Mouse (Mus musculus) forebrain, embryonic 15.5 days (tissue): ENCODE data around the gene Gpr155. TPM values are rescaled to one million over a fixed set of nuclear protein-coding genes. Genes with fewer than 3 reads are reported as not detected.
A peak's percentile ranks its signal among the peaks of the same experiment; 100 is the strongest.

Experiments used
- ATAC-seq: fragments of 200-750 bp; cut with Nextera tagmentation; replicated peaks from 2 replicates; pipeline ENCODE4 v1.8.0; 2017; ENCODE audit warnings: mild to moderate bottlenecking, moderate TSS enrichment, moderate library complexity
- H3K27ac ChIP-seq: fragments of 300-500 bp; sonication (generic); replicated peaks from 2 replicates; pipeline ENCODE4 v1.5.1; 2015; ENCODE audit warnings: mild to moderate bottlenecking, inconsistent platforms
- H3K27me3 ChIP-seq: fragments of 300-500 bp; sonication (generic); 2 replicates; pipeline ENCODE4 v1.6.1; 2015; ENCODE audit warnings: inconsistent platforms
- H3K36me3 ChIP-seq: fragments of 300-500 bp; sonication (generic); 2 replicates; pipeline ENCODE4 v1.6.1; 2015; ENCODE audit warnings: mild to moderate bottlenecking, inconsistent platforms
- H3K4me1 ChIP-seq: fragments of 300-500 bp; sonication (generic); 2 replicates; pipeline ENCODE4 v1.6.1; 2015; ENCODE audit warnings: inconsistent platforms
- H3K4me2 ChIP-seq: fragments of 300-500 bp; sonication (generic); replicated peaks from 2 replicates; pipeline ENCODE4 v1.6.1; 2015; ENCODE audit warnings: mild to moderate bottlenecking, inconsistent platforms
- H3K4me3 ChIP-seq: fragments of 300-500 bp; sonication (generic); 2 replicates; pipeline ENCODE4 v1.5.1; 2015; ENCODE audit warnings: mild to moderate bottlenecking, inconsistent platforms
- H3K9ac ChIP-seq: fragments of 300-500 bp; sonication (generic); replicated peaks from 2 replicates; pipeline ENCODE4 v1.6.1; 2015; ENCODE audit warnings: mild to moderate bottlenecking, inconsistent platforms
- H3K9me3 ChIP-seq: fragments of 300-500 bp; sonication (generic); 2 replicates; pipeline ENCODE4 v1.6.1; 2016; ENCODE audit warnings: inconsistent platforms
- WGBS: fragments of 180-500 bp; shearing (Covaris S2); methylation state at CpG from one replicate; pipeline ENCODE4 v1.1.7; 2015; ENCODE audit warnings: mixed read lengths; 5-methylcytosine and 5-hydroxymethylcytosine counted together
- polyA plus RNA-seq: library from polyadenylated mRNA; unstranded; fragments of >200 nt; fragmentation: Nextera tagmentation; extraction: Ambion mirVana; gene quantifications from 2 replicates; pipeline ENCODE4 v1.2.1, GENCODE M21; 2015

The Gpr155 gene
- polyA plus RNA-seq, 1 experiment from 2014 or later = 11.2 TPM

GRCm38 (mm10) chr2:73347766-73348165 lies 38.6 kb downstream of the Gpr155 start:
- H3K27ac ChIP-seq = no peak overlapping the region
- ATAC-seq = no peak
- no peaks in the 10 kb centered on the region for H3K9me3 ChIP-seq
- 44% methylated on average over 9 of the region's 9 CpGs for WGBS
- H3K4me2 ChIP-seq = no peak overlapping the region
- no peak overlapping the region for H3K9ac ChIP-seq
- no peaks in the 10 kb centered on the region for H3K27me3 ChIP-seq
- H3K36me3 ChIP-seq = no peaks in the 10 kb centered on the region
- no peak overlapping the region for H3K4me3 ChIP-seq
- peaks cover 34% of the 10 kb centered on the region for H3K4me1 ChIP-seq

DNA sequence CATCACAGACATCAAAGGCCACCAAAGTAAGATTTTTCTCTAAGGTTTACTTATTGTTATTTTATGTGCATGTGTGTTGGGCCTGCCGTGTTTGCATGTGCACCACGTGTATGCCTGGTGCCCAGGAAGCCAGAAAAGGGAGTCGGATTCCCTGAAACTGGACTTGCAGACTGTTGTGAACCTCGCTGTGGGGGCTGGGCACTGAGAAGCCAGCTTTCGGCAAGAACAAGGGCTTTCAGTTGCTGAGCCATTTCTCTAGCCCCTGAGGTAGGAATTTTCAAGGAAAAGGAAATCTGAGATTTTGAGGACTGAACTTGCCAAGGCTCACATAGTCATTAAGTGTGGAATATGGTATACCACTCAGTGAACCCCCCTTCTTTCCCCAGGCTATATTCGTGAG lies 39.2 kb downstream of the Gpr155 start:
- H3K27ac ChIP-seq = peak overlapping the region; percentile 68
- H3K4me1 ChIP-seq = peaks cover 28% of the 10 kb centered on the region
- H3K9ac ChIP-seq = no peak overlapping the region
- no peaks in the 10 kb centered on the region for H3K9me3 ChIP-seq
- ATAC-seq = no peak
- H3K27me3 ChIP-seq = no peaks in the 10 kb centered on the region
- H3K36me3 ChIP-seq = no peaks in the 10 kb centered on the region
- 64% methylated on average over 6 of the region's 6 CpGs for WGBS
- H3K4me3 ChIP-seq = no peak overlapping the region
- no peak overlapping the region for H3K4me2 ChIP-seq

GRCm38 (mm10) chr2:73346345-73347086 lies 39.9 kb downstream of the Gpr155 start:
- Histone ChIP-seq H3K27ac (peak overlapping the region; percentile 68), H3K27me3 (no peaks in the 10 kb centered on the region), H3K36me3 (no peaks in the 10 kb centered on the region), H3K9me3 (no peaks in the 10 kb centered on the region), H3K4me1 (peaks cover 22% of the 10 kb centered on the region), H3K9ac (no peak overlapping the region), H3K4me3 (no peak overlapping the region), H3K4me2 (no peak overlapping the region)
- WGBS = 61% methylated on average over 13 of the region's 13 CpGs
- peak; percentile 64 for ATAC-seq

DNA sequence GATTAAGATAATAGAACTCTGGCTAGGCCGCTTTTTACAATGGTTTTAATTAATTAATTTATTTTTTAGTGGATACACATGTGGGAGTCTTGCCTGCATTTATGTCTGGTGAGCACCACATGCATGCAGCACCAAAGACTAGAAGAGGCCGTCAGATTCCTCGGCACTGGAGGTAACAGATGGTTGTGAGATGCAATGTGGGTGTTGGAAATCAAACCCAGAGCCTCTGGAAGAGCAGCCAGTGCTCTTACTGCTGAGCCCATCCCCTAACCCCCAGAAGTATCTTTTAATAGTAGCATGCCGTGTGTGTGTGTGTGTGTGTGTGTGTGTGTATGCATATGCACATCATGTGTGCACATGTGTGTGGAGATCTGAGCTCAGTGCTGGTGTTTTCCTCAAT lies 41.2 kb downstream of the Gpr155 start:
- 77% methylated on average over 4 of the region's 4 CpGs for WGBS
- ATAC-seq = no peak

GRCm38 (mm10) chr2:73343701-73344100 lies 42.7 kb downstream of the Gpr155 start:
- no peak overlapping the region for H3K27ac ChIP-seq
- H3K36me3 ChIP-seq = no peaks in the 10 kb centered on the region
- no peak overlapping the region for H3K4me3 ChIP-seq
- H3K9ac ChIP-seq = no peak overlapping the region
- no peaks in the 10 kb centered on the region for H3K9me3 ChIP-seq
- no peak for ATAC-seq
- no peaks in the 10 kb centered on the region for H3K27me3 ChIP-seq
- peaks cover 16% of the 10 kb centered on the region for H3K4me1 ChIP-seq
- no peak overlapping the region for H3K4me2 ChIP-seq
- WGBS = 89% methylated on average over 5 of the region's 5 CpGs

More for the DNA sequence above, 41.2 kb downstream of the Gpr155 start:
- no peaks in the 10 kb centered on the region for H3K27me3 ChIP-seq
- no peak overlapping the region for H3K27ac ChIP-seq
- H3K4me3 ChIP-seq = no peak overlapping the region
- H3K36me3 ChIP-seq = no peaks in the 10 kb centered on the region
- H3K4me2 ChIP-seq = no peak overlapping the region
- peaks cover 16% of the 10 kb centered on the region for H3K4me1 ChIP-seq
- H3K9me3 ChIP-seq = no peaks in the 10 kb centered on the region
- no peak overlapping the region for H3K9ac ChIP-seq

GRCm38 (mm10) chr2:73338415-73338814 lies 48.0 kb downstream of the Gpr155 start:
- Histone ChIP-seq H3K4me3 (no peak overlapping the region), H3K4me2 (no peak overlapping the region), H3K27me3 (no peaks in the 10 kb centered on the region), H3K27ac (no peak overlapping the region), H3K4me1 (no peaks in the 10 kb centered on the region), H3K36me3 (no peaks in the 10 kb centered on the region), H3K9me3 (no peaks in the 10 kb centered on the region), H3K9ac (no peak overlapping the region)
- 81% methylated on average over 8 of the region's 8 CpGs for WGBS
- ATAC-seq = no peak

GRCm38 (mm10) chr2:73335949-73336348 lies 50.4 kb downstream of the Gpr155 start:
- Histone ChIP-seq H3K36me3 (no peaks in the 10 kb centered on the region), H3K27me3 (no peaks in the 10 kb centered on the region), H3K9ac (no peak overlapping the region), H3K4me1 (no peaks in the 10 kb centered on the region), H3K27ac (no peak overlapping the region), H3K4me3 (no peak overlapping the region), H3K9me3 (no peaks in the 10 kb centered on the region), H3K4me2 (no peak overlapping the region)
- WGBS = 88% methylated on average over 3 of the region's 3 CpGs
- ATAC-seq = no peak

DNA sequence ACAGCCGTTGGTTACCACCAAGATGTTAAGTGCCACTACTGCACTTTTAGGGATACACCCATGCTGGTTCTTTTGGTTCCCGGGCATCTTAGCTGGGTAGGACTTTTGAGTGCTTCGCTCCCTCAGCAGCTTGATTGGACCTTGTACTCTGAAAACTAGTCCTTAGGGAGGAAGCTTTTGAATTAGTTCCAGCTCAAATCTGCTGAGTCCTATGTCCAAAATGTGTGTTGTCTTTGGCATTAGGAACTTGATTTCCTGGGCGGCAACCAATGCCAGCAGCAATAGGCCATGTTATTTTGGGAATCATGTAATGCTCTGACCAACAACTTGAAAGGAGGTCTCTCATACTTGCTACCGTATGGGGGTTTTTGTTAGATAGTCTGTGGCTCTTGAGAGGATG lies 60.5 kb downstream of the Gpr155 start:
- no peaks in the 10 kb centered on the region for H3K9me3 ChIP-seq
- WGBS = 92% methylated on average over 5 of the region's 5 CpGs
- H3K4me3 ChIP-seq = no peak overlapping the region
- H3K4me2 ChIP-seq = no peak overlapping the region
- no peak for ATAC-seq
- H3K36me3 ChIP-seq = no peaks in the 10 kb centered on the region
- no peaks in the 10 kb centered on the region for H3K4me1 ChIP-seq
- no peaks in the 10 kb centered on the region for H3K27me3 ChIP-seq
- H3K9ac ChIP-seq = no peak overlapping the region
- no peak overlapping the region for H3K27ac ChIP-seq

GRCm38 (mm10) chr2:73322991-73323390 lies 63.4 kb downstream of the Gpr155 start:
- ATAC-seq = no peak
- H3K4me3 ChIP-seq = no peak overlapping the region
- WGBS = 74% methylated on average over 12 of the region's 12 CpGs
- no peak overlapping the region for H3K4me2 ChIP-seq
- no peaks in the 10 kb centered on the region for H3K4me1 ChIP-seq
- no peaks in the 10 kb centered on the region for H3K36me3 ChIP-seq
- no peaks in the 10 kb centered on the region for H3K9me3 ChIP-seq
- H3K9ac ChIP-seq = no peak overlapping the region
- H3K27me3 ChIP-seq = no peaks in the 10 kb centered on the region
- H3K27ac ChIP-seq = no peak overlapping the region

DNA sequence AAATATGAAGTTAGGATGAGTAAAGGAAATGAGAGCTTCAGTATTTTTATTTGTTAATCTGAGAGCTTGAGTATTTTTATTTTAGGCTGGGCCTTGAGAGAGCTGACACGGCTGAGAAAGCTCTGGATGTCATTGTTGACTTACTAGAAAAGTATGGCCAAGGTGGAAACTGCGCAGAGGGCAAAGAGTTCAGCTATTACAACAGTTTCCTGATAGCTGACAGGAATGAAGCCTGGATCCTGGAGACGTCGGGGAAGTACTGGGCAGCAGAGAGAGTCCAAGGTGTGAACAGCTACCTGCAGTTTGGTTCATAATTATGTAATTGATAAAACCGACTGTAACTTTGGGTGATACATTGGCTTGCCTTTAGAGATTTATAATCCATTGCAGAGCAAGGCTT lies 67.2 kb downstream of the Gpr155 start:
- Histone ChIP-seq H3K27ac (no peak overlapping the region), H3K4me1 (no peaks in the 10 kb centered on the region), H3K36me3 (no peaks in the 10 kb centered on the region), H3K9me3 (no peaks in the 10 kb centered on the region), H3K27me3 (no peaks in the 10 kb centered on the region), H3K4me3 (no peak overlapping the region), H3K4me2 (no peak overlapping the region), H3K9ac (no peak overlapping the region)
- no peak for ATAC-seq
- 90% methylated on average over 5 of the region's 5 CpGs for WGBS

DNA sequence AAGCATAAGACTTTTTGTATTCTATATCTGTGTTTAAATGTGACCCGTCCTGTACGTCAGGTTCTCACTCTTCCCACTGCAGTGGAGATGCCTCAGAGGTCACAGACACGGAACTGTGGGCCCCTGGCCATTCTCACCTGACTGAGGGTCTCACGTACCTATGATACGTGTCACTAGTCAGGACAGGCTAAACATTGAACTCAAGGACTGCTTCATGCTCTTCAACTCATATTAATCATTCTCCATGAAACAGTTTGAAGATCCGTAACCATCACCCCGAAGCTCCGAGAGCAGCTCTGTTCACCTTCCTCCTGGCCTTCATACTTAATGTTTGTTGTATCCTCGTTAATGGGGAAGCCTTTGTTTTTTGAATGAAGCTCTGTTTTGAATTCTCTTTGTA lies 68.9 kb downstream of the Gpr155 start:
- Histone ChIP-seq H3K4me2 (no peak overlapping the region), H3K27ac (no peak overlapping the region), H3K4me1 (peaks cover 4% of the 10 kb centered on the region; the same call in 1 of the 2 replicates), H3K9ac (no peak overlapping the region), H3K9me3 (no peaks in the 10 kb centered on the region), H3K27me3 (no peaks in the 10 kb centered on the region), H3K4me3 (no peak overlapping the region), H3K36me3 (no peaks in the 10 kb centered on the region)
- WGBS = 90% methylated on average over 9 of the region's 9 CpGs
- ATAC-seq = no peak

GRCm38 (mm10) chr2:73314311-73314710 lies 72.1 kb downstream of the Gpr155 start:
- no peaks in the 10 kb centered on the region for H3K9me3 ChIP-seq
- no peak overlapping the region for H3K9ac ChIP-seq
- H3K4me3 ChIP-seq = no peak overlapping the region
- H3K27me3 ChIP-seq = no peaks in the 10 kb centered on the region
- WGBS = 96% methylated on average over 3 of the region's 3 CpGs
- H3K4me2 ChIP-seq = no peak overlapping the region
- H3K4me1 ChIP-seq = peaks cover 18% of the 10 kb centered on the region
- no peak overlapping the region for H3K27ac ChIP-seq
- ATAC-seq = no peak
- H3K36me3 ChIP-seq = peaks cover 8% of the 10 kb centered on the region

DNA sequence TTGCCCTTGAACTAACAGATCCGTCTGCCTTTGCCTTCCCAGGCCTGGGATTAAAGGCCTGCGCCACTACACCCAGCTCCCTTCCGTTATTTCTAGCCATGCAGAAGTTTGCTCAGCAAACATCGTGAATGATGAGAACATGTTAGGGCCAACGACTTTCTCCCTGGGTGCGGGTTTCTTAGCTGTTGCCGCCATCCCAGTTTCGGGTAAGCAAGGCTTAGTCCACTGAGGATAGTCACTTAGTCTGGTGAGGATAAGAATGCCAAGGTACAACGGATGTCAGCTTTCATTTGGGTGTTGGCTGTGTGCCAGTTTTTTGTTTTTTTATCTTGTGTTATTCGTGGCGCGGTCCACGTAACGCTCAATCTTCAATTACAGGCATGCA lies 73.3 kb downstream of the Gpr155 start:
- Histone ChIP-seq H3K9me3 (no peaks in the 10 kb centered on the region), H3K4me3 (peak overlapping the region; percentile 56)
- ATAC-seq = peak; percentile 59

More for the DNA sequence above, 73.3 kb downstream of the Gpr155 start:
- 40% methylated on average over 14 of the region's 14 CpGs for WGBS
- Histone ChIP-seq H3K27me3 (no peaks in the 10 kb centered on the region), H3K4me1 (peaks cover 18% of the 10 kb centered on the region), H3K36me3 (peaks cover 18% of the 10 kb centered on the region), H3K9ac (peak overlapping the region; percentile 68; the same call in 1 of the 2 replicates), H3K27ac (peak overlapping the region; percentile 81), H3K4me2 (peak overlapping the region; percentile 37)
